8 mouse cellular contexts compared by ENCODE assay signal in the genomic region with DNA sequence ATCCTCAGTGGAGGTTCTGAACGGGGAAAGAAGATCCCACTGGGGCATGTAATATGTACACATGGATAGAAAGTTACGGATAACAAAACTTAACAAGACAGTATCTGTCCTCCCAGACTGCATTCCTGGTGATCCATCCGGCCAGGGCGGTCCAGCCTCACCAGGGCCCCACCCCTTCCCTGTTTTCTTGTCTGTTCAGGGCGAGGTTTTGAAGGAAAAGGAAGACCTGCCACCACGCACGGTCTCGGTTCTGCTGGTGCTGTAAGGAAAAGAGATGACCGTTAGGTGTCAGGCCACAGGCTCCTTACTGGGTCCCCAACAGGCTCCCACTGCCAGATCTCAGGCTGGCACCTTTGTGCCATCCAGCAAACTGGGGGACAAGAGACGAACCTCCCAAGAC. TPM values are rescaled to one million over a fixed set of nuclear protein-coding genes. Genes with fewer than 3 reads are reported as not detected.
DNase-seq lines count a peak whose midpoint lies in the region; ATAC-seq lines count a peak whose summit lies in the region.

No protein-coding gene starts in this region.

- no peak overlapping the region for H3K4me2 ChIP-seq in hindbrain, embryonic 14.5 days (replicated peaks)
- no peak overlapping the region for H3K4me2 ChIP-seq in liver, embryonic 11.5 days

- no peaks in the 10 kb centered on the region for H3K27me3 ChIP-seq in embryonic facial prominence, embryonic 10.5 days (replicated peaks; ENCODE audit: low read depth, poor library complexity, severe bottlenecking)
- H3K27me3 ChIP-seq in hindbrain, embryonic 14.5 days (ENCODE audit: control insufficient read depth, insufficient read depth, low read length): no peaks in the 10 kb centered on the region
- H3K27me3 ChIP-seq in liver, embryonic 11.5 days (replicated peaks; ENCODE audit: control insufficient read depth, insufficient read depth, low read length): no peaks in the 10 kb centered on the region

- peak overlapping the region; percentile 23 for H3K4me3 ChIP-seq in embryonic facial prominence, embryonic 10.5 days
- no peak overlapping the region for H3K4me3 ChIP-seq in hindbrain, embryonic 14.5 days (replicated peaks; ENCODE audit: low read length)
- H3K4me3 ChIP-seq in liver, embryonic 11.5 days (ENCODE audit: low read depth, low read length): no peak overlapping the region

- no peaks in the 10 kb centered on the region for H3K9me3 ChIP-seq in embryonic facial prominence, embryonic 10.5 days
- H3K9me3 ChIP-seq in hindbrain, embryonic 14.5 days (ENCODE audit: control insufficient read depth, low read length): no peaks in the 10 kb centered on the region
- H3K9me3 ChIP-seq in liver, embryonic 11.5 days (ENCODE audit: control insufficient read depth, low read length): no peaks in the 10 kb centered on the region

- H3K4me1 ChIP-seq in embryonic facial prominence, embryonic 10.5 days: peaks cover 81% of the 10 kb centered on the region
- peaks cover 44% of the 10 kb centered on the region for H3K4me1 ChIP-seq in hindbrain, embryonic 14.5 days (replicated peaks; ENCODE audit: control insufficient read depth, insufficient read depth, low read length)
- H3K4me1 ChIP-seq in liver, embryonic 11.5 days (replicated peaks; ENCODE audit: control insufficient read depth, insufficient read depth, low read length): peaks cover 27% of the 10 kb centered on the region

- peak overlapping the region; percentile 95 for H3K27ac ChIP-seq in embryonic facial prominence, embryonic 10.5 days (replicated peaks)
- H3K27ac ChIP-seq in hindbrain, embryonic 14.5 days: peak overlapping the region; percentile 74
- peak overlapping the region; percentile 48; the same call in 1 of the 2 replicates for H3K27ac ChIP-seq in liver, embryonic 11.5 days (ENCODE audit: low read depth, low read length)

- 21% methylated on average over 10 of the region's 10 CpGs for WGBS in embryonic facial prominence, embryonic 10.5 days
- WGBS in hindbrain, embryonic 14.5 days: 30% methylated on average over 10 of the region's 10 CpGs
- WGBS in liver, embryonic 11.5 days: 45% methylated on average over 10 of the region's 10 CpGs

- H3K36me3 ChIP-seq in embryonic facial prominence, embryonic 10.5 days (replicated peaks): peaks cover 40% of the 10 kb centered on the region
- H3K36me3 ChIP-seq in hindbrain, embryonic 14.5 days (replicated peaks; ENCODE audit: control insufficient read depth, insufficient read depth): 0 out of 2 replicates have a peak, but pooled peaks cover 3% of the 10 kb centered on the region
- H3K36me3 ChIP-seq in liver, embryonic 11.5 days (ENCODE audit: control insufficient read depth, insufficient read depth, low read length): no peaks in the 10 kb centered on the region

- peak; percentile 37 to 60 for DNase-seq in adrenal gland, adult (ENCODE audit: inconsistent age in 2 of 2, low spot score in 1 of 2)
- no peak for DNase-seq in adrenal gland, postnatal 25 days
- no peak for DNase-seq in embryonic facial prominence, embryonic 10.5 days (ENCODE audit: low spot score)
- no peak for DNase-seq in hindbrain, embryonic 14.5 days (ENCODE audit: low spot score)
- no peak for DNase-seq in liver, embryonic 11.5 days (ENCODE audit: low spot score)
- no peak for DNase-seq in left cerebral cortex, adult 8-10 months (ENCODE audit: low spot score in 2 of 2)
- no peak for DNase-seq in B cell, adult 2 months

- H3K9ac ChIP-seq in hindbrain, embryonic 14.5 days: peak overlapping the region; percentile 40; the same call in 1 of the 2 replicates
- H3K9ac ChIP-seq in liver, embryonic 11.5 days (ENCODE audit: low read depth, low read length): no peak overlapping the region

- 0 out of 2 replicates have a peak, but pooled peaks have one; percentile 3 for ATAC-seq in hindbrain, embryonic 14.5 days (ENCODE audit: low FRiP score)
- ATAC-seq in liver, embryonic 11.5 days (replicated peaks; ENCODE audit: low FRiP score): no peak
- no peak for ATAC-seq in megakaryocyte-erythroid progenitor cell, adult 5-6 weeks (replicated peaks; ENCODE audit: low FRiP score, low TSS enrichment, poor library complexity, severe bottlenecking)

RNA-seq across cellular contexts. Expression of a gene that starts 17.1 kb away (rescaled TPM):
- total RNA-seq in adrenal gland, postnatal 25 days (2021): 13.6 and 24.0 TPM in 2 replicates
- polyA plus RNA-seq in embryonic facial prominence, embryonic 10.5 days (2016; fragmentation: Nextera tagmentation; extraction: Ambion mirVana): 5.6 and 6.0 TPM in 2 replicates
- polyA plus RNA-seq in hindbrain, embryonic 14.5 days (2014; fragmentation: Nextera tagmentation; extraction: Ambion mirVana): 3.3 and 3.8 TPM in 2 replicates
- polyA plus RNA-seq in liver, embryonic 11.5 days (2014; fragmentation: Nextera tagmentation; extraction: Ambion mirVana): 1.0 and 1.9 TPM in 2 replicates
- total RNA-seq in left cerebral cortex, adult 8-10 months (2022): 1 to 10 TPM; 3.4 to 5.2 (median 4.7) TPM
- total RNA-seq in megakaryocyte-erythroid progenitor cell, adult 5-6 weeks (2014; fragmentation: Nextera tagmentation): 1.2 TPM in 1 of 2 replicates, not detected in the other
- 1.3 and 2.1 TPM in 2 replicates for total RNA-seq in megakaryocyte-erythroid progenitor cell, adult 5-6 weeks (2017)

RNA-seq across cellular contexts. Expression of a gene that starts 52.9 kb away (rescaled TPM):
- 206 and 213 TPM in 2 replicates for total RNA-seq in adrenal gland, postnatal 25 days (2021)
- 234 and 245 TPM in 2 replicates for polyA plus RNA-seq in embryonic facial prominence, embryonic 10.5 days (2016; fragmentation: Nextera tagmentation; extraction: Ambion mirVana)
- polyA plus RNA-seq in hindbrain, embryonic 14.5 days (2014; fragmentation: Nextera tagmentation; extraction: Ambion mirVana): 298 and 339 TPM in 2 replicates
- polyA plus RNA-seq in liver, embryonic 11.5 days (2014; fragmentation: Nextera tagmentation; extraction: Ambion mirVana): 184 and 195 TPM in 2 replicates
- 100 to 1,000 TPM; 167 to 180 (median 175) TPM for total RNA-seq in left cerebral cortex, adult 8-10 months (2022)
- 137 and 155 TPM in 2 replicates for total RNA-seq in megakaryocyte-erythroid progenitor cell, adult 5-6 weeks (2014; fragmentation: Nextera tagmentation)
- 129 and 225 TPM in 2 replicates for total RNA-seq in megakaryocyte-erythroid progenitor cell, adult 5-6 weeks (2017)

Comparison
In these comparisons a context has a peak if more than half of its experiments do, and no peak if none do; other contexts are left out.
1. DNase-seq: peak in adrenal gland, adult (2 of 2); none in adrenal gland, postnatal 25 days (single experiment), embryonic facial prominence, embryonic 10.5 days (single experiment), hindbrain, embryonic 14.5 days (single experiment), liver, embryonic 11.5 days (single experiment), left cerebral cortex, adult 8-10 months (0 of 2) and B cell, adult 2 months (0 of 2).
2. Peak in every context shown above with its lines, with median percentiles within 50 percentile points of each other: H3K27ac ChIP-seq.